Comparison of ENCODE assay signal across 12 mouse cellular contexts in genomic region chr17:14944551-14944950, GRCm38 (mm10). TPM values are rescaled to one million over a fixed set of nuclear protein-coding genes. Genes with fewer than 3 reads are reported as not detected.
DNase-seq lines count a peak whose midpoint lies in the region; ATAC-seq and TF ChIP-seq lines count a peak whose summit lies in the region.
"Had no signal": no experiment of that assay in that cellular context is flagged by ENCODE, and none has a peak within 500 bp of the region (broad histone marks: within the 10 kb centered on the region; RNA-seq: fewer than 3 reads in every experiment).

No protein-coding gene starts in this region.

- DNase-seq in heart, adult 8-10 months (ENCODE audit: low spot score): no peak
- no peak for DNase-seq in lung, postnatal 25 days (ENCODE audit: low spot score)
- no peak for DNase-seq in layer of hippocampus, adult 9-10 months (ENCODE audit: low spot score)

- 89% methylated on average over 1 of the region's 1 CpGs for WGBS in heart, embryonic 14.5 days
- WGBS in hindbrain, embryonic 12.5 days: 88% methylated on average over 1 of the region's 1 CpGs
- 83% methylated on average over 1 of the region's 1 CpGs for WGBS in liver, embryonic 16.5 days (ENCODE audit: insufficient replicate concordance)

- peak overlapping the region; percentile 95 for H3K4me2 ChIP-seq in heart, embryonic 14.5 days (ENCODE audit: low read length)
- H3K4me2 ChIP-seq in hindbrain, embryonic 12.5 days (replicated peaks): peak overlapping the region; percentile 84; the same call in 1 of the 2 replicates
- H3K4me2 ChIP-seq in liver, embryonic 16.5 days (ENCODE audit: low read depth, low read length): peak overlapping the region; percentile 93; the same call in 1 of the 2 replicates

- no peak for TF ChIP-seq CTCF in E14TG2a.4 (conservative IDR thresholded peaks at IDR 0.05; ENCODE audit: low read length)

- no peak overlapping the region for H3K4me3 ChIP-seq in heart, embryonic 14.5 days (ENCODE audit: control insufficient read depth in 1 of 2, insufficient read depth in 1 of 2, low read depth in 1 of 2, low read length in 2 of 2)
- H3K4me3 ChIP-seq in E14TG2a.4 (replicated peaks; ENCODE audit: low read length): peak overlapping the region; percentile 97
- no peak overlapping the region for H3K4me3 ChIP-seq in hindbrain, embryonic 12.5 days
- H3K4me3 ChIP-seq in liver, embryonic 16.5 days (ENCODE audit: low read depth, low read length): no peak overlapping the region

- H3K27ac ChIP-seq in heart, embryonic 14.5 days (replicated peaks in 1 of 2; ENCODE audit: control insufficient read depth in 1 of 2, insufficient read depth in 1 of 2, low read depth in 2 of 2, low read length in 2 of 2): no peak overlapping the region
- no peak overlapping the region for H3K27ac ChIP-seq in hindbrain, embryonic 12.5 days
- no peak overlapping the region for H3K27ac ChIP-seq in liver, embryonic 16.5 days (ENCODE audit: low read length)

- H3K27me3 ChIP-seq in heart, embryonic 14.5 days (ENCODE audit: control insufficient read depth, insufficient read depth, low read length): no peaks in the 10 kb centered on the region
- H3K27me3 ChIP-seq in E14TG2a.4 (ENCODE audit: insufficient read depth, low read length): no peaks in the 10 kb centered on the region
- no peaks in the 10 kb centered on the region for H3K27me3 ChIP-seq in hindbrain, embryonic 12.5 days
- no peaks in the 10 kb centered on the region for H3K27me3 ChIP-seq in liver, embryonic 16.5 days (ENCODE audit: control insufficient read depth, insufficient read depth, low read depth, low read length)

- peaks cover 45% of the 10 kb centered on the region for H3K36me3 ChIP-seq in heart, embryonic 14.5 days (ENCODE audit: control insufficient read depth, insufficient read depth, low read length)
- H3K36me3 ChIP-seq in E14TG2a.4 (ENCODE audit: insufficient read depth, low read length): peaks cover 50% of the 10 kb centered on the region
- peaks cover 21% of the 10 kb centered on the region for H3K36me3 ChIP-seq in hindbrain, embryonic 12.5 days
- H3K36me3 ChIP-seq in liver, embryonic 16.5 days (ENCODE audit: control insufficient read depth, insufficient read depth): peaks cover 22% of the 10 kb centered on the region

- H3K9ac ChIP-seq in heart, embryonic 14.5 days (ENCODE audit: low read length): no peak overlapping the region
- no peak overlapping the region for H3K9ac ChIP-seq in hindbrain, embryonic 12.5 days
- no peak overlapping the region for H3K9ac ChIP-seq in liver, embryonic 16.5 days (ENCODE audit: low read depth, low read length)

- H3K4me1 ChIP-seq in heart, embryonic 14.5 days (ENCODE audit: control insufficient read depth in 2 of 2, insufficient read depth in 2 of 2, low read length in 2 of 2): peaks cover 4 to 14% of the 10 kb centered on the region in 2 experiments; a peak in 3 of 4 replicates
- H3K4me1 ChIP-seq in E14TG2a.4 (replicated peaks; ENCODE audit: low read depth, low read length): peaks cover 35% of the 10 kb centered on the region
- peaks cover 17% of the 10 kb centered on the region for H3K4me1 ChIP-seq in hindbrain, embryonic 12.5 days
- peaks cover 16% of the 10 kb centered on the region for H3K4me1 ChIP-seq in liver, embryonic 16.5 days (ENCODE audit: control insufficient read depth, low read depth, low read length)

- no peaks in the 10 kb centered on the region for H3K9me3 ChIP-seq in heart, embryonic 14.5 days (ENCODE audit: control insufficient read depth, low read length)
- no peaks in the 10 kb centered on the region for H3K9me3 ChIP-seq in E14TG2a.4 (ENCODE audit: low read length)
- no peaks in the 10 kb centered on the region for H3K9me3 ChIP-seq in hindbrain, embryonic 12.5 days (replicated peaks)
- no peaks in the 10 kb centered on the region for H3K9me3 ChIP-seq in liver, embryonic 16.5 days (replicated peaks; ENCODE audit: control insufficient read depth, low read length)

- ATAC-seq in heart, embryonic 14.5 days (ENCODE audit: insufficient number of reproducible peaks, insufficient read depth, low FRiP score, low read depth): no peak
- no peak for ATAC-seq in hindbrain, embryonic 12.5 days (ENCODE audit: low FRiP score)
- ATAC-seq in liver, embryonic 16.5 days (ENCODE audit: low read depth): no peak
- no peak for ATAC-seq in frontal cortex, adult (ENCODE audit: low TSS enrichment)
- ATAC-seq: activated CD4-positive, CD25-positive, alpha-beta regulatory T cell, adult 4 months had no signal

RNA-seq across cellular contexts. Expression of gene 1600012H06Rik, which starts 1.6 kb away (rescaled TPM):
- 29.5 and 32.8 TPM in 2 replicates for polyA plus RNA-seq in heart, embryonic 14.5 days (2014; fragmentation: Nextera tagmentation; extraction: Ambion mirVana)
- total RNA-seq in heart, adult 8-10 months (2022): 10 to 100 TPM; 10.5 to 11.9 (median 11.0) TPM
- polyA plus RNA-seq in hindbrain, embryonic 12.5 days (2016; fragmentation: Nextera tagmentation; extraction: Ambion mirVana): 37.5 and 39.5 TPM in 2 replicates
- 12.2 and 13.9 TPM in 2 replicates for polyA plus RNA-seq in liver, embryonic 16.5 days (2015; fragmentation: Nextera tagmentation; extraction: Ambion mirVana)

RNA-seq across cellular contexts. Expression of gene Wdr27, which starts 1.6 kb away (rescaled TPM):
- polyA plus RNA-seq in heart, embryonic 14.5 days (2014; fragmentation: Nextera tagmentation; extraction: Ambion mirVana): 4.6 and 6.4 TPM in 2 replicates
- 1 to 10 TPM in 2 of 4 experiments, under 1 TPM in 2; 0.54 to 1.5 (median 1.0) TPM for total RNA-seq in heart, adult 8-10 months (2022)
- 7.0 and 8.5 TPM in 2 replicates for polyA plus RNA-seq in hindbrain, embryonic 12.5 days (2016; fragmentation: Nextera tagmentation; extraction: Ambion mirVana)
- polyA plus RNA-seq in liver, embryonic 16.5 days (2015; fragmentation: Nextera tagmentation; extraction: Ambion mirVana): 1.2 and 1.5 TPM in 2 replicates
- total RNA-seq: hematopoietic stem cell, adult 5-6 weeks had no signal
- polyA plus RNA-seq: erythroblast, embryonic 14.5 days had no signal

RNA-seq across cellular contexts. Expression of gene Phf10, which starts 16.5 kb away (rescaled TPM):
- polyA plus RNA-seq in heart, embryonic 14.5 days (2014; fragmentation: Nextera tagmentation; extraction: Ambion mirVana): 33.9 and 36.9 TPM in 2 replicates
- 10 to 100 TPM; 45.6 to 49.7 (median 47.5) TPM for total RNA-seq in heart, adult 8-10 months (2022)
- polyA plus RNA-seq in hindbrain, embryonic 12.5 days (2016; fragmentation: Nextera tagmentation; extraction: Ambion mirVana): 22.2 and 24.9 TPM in 2 replicates
- polyA plus RNA-seq in liver, embryonic 16.5 days (2015; fragmentation: Nextera tagmentation; extraction: Ambion mirVana): 76.5 and 82.2 TPM in 2 replicates

RNA-seq across cellular contexts. Expression of gene 9030025P20Rik, which starts 33.7 kb away (rescaled TPM):
- 5.8 and 7.1 TPM in 2 replicates for polyA plus RNA-seq in heart, embryonic 14.5 days (2014; fragmentation: Nextera tagmentation; extraction: Ambion mirVana)
- total RNA-seq in heart, adult 8-10 months (2022): 1 to 10 TPM; 1.7 to 2.8 (median 2.5) TPM
- 10.3 and 12.2 TPM in 2 replicates for polyA plus RNA-seq in hindbrain, embryonic 12.5 days (2016; fragmentation: Nextera tagmentation; extraction: Ambion mirVana)
- polyA plus RNA-seq in liver, embryonic 16.5 days (2015; fragmentation: Nextera tagmentation; extraction: Ambion mirVana): 3.5 and 3.6 TPM in 2 replicates

RNA-seq across cellular contexts. Expression of gene Gm3417, which starts 34.0 kb away (rescaled TPM):
- polyA plus RNA-seq in heart, embryonic 14.5 days (2014; fragmentation: Nextera tagmentation; extraction: Ambion mirVana): not detected in 2 replicates
- total RNA-seq in heart, adult 8-10 months (2022): under 1 TPM in 1 of 4 experiments, not detected in 3; 0.75 TPM
- polyA plus RNA-seq in hindbrain, embryonic 12.5 days (2016; fragmentation: Nextera tagmentation; extraction: Ambion mirVana): 1.1 TPM in 1 of 2 replicates, not detected in the other
- 0.14 and 0.74 TPM in 2 replicates for polyA plus RNA-seq in liver, embryonic 16.5 days (2015; fragmentation: Nextera tagmentation; extraction: Ambion mirVana)
- total RNA-seq: hematopoietic stem cell, adult 5-6 weeks; left cerebral cortex, adult 18-20 months had no signal
